Mouse (Mus musculus): ENCODE data around the gene Vmn1r200. TPM values are rescaled to one million over a fixed set of nuclear protein-coding genes. Genes with fewer than 3 reads are reported as not detected.
"Not testable (repeated sequence)": the region's sequence is repeated elsewhere in the genome, so short reads cannot be mapped to it uniquely, and the experiment has no call there.

The Vmn1r200 gene
- not detected in 2 replicates for polyA plus RNA-seq (2014; fragmentation: Nextera tagmentation; extraction: Ambion mirVana)

- no peak within 1 kb of the TSS for H3K4me2 ChIP-seq (replicated peaks; ENCODE audit: low read depth, low read length)
- no peak within 1 kb of the TSS for H3K9ac ChIP-seq (replicated peaks; ENCODE audit: low read depth, low read length)
- H3K27me3 ChIP-seq (ENCODE audit: control insufficient read depth, insufficient read depth, low read length): no peaks in the 10 kb centered on the region
- no peaks in the 10 kb centered on the region for H3K4me1 ChIP-seq (ENCODE audit: control insufficient read depth, insufficient read depth, low read length)
- no peaks in the 10 kb centered on the region for H3K36me3 ChIP-seq (ENCODE audit: control insufficient read depth, insufficient read depth, low read length)
- WGBS: 56% methylated on average over 3 of the region's 3 CpGs
- ATAC-seq (ENCODE audit: insufficient number of reproducible peaks, insufficient read depth, low FRiP score, low read depth): no peak
- H3K9me3 ChIP-seq (ENCODE audit: control insufficient read depth, low read depth, low read length): no peaks in the 10 kb centered on the region
- no peak within 1 kb of the TSS for H3K27ac ChIP-seq (ENCODE audit: low read length)
- H3K4me3 ChIP-seq (ENCODE audit: low read depth, low read length): no peak within 1 kb of the TSS
These were observed at the start of gene Vmn1r200 for GRCm38 (mm10) chr13:22390073-22390472. Vmn1r200 (plus strand) TSS chr13:22390373.

- WGBS: 32% methylated on average over 1 of the region's 1 CpGs
- Histone ChIP-seq H3K4me1 (ENCODE audit: control insufficient read depth, insufficient read depth, low read length) (no peaks in the 10 kb centered on the region), H3K4me2 (replicated peaks; ENCODE audit: low read depth, low read length) (no peak within 1 kb of the TSS)
These were observed 40.1 kb upstream of the Vmn1r200 start, which contains the start of gene Vmn1r198 for GRCm38 (mm10) chr13:22350064-22350463. Vmn1r198 (plus strand) TSS chr13:22350364.

DNA sequence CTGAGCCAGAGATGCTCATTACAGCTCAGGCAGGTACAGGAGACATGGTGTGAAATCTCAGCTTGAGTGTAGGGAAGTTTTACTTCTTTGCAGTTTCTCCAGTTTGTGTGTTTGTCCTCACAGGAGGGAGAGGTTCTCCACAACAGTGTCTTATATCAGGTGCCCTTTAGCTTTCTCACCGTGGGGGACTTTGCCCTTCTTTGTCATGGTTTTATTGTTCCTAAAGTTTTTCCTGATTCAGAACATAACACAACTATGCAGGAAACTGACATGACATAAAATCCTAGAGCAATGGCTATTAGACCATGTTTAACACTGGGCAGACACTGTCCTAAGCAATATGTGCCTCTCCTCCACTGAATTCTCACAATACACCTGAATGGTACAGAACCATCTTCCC, 39.4 kb upstream of the Vmn1r200 start:
- no peaks in the 10 kb centered on the region for H3K4me1 ChIP-seq (ENCODE audit: control insufficient read depth, insufficient read depth, low read length)
- H3K4me2 ChIP-seq (replicated peaks; ENCODE audit: low read depth, low read length): no peak overlapping the region
- H3K9ac ChIP-seq (replicated peaks; ENCODE audit: low read depth, low read length): no peak overlapping the region
- H3K27me3 ChIP-seq (ENCODE audit: control insufficient read depth, insufficient read depth, low read length): no peaks in the 10 kb centered on the region
- no peak for ATAC-seq (ENCODE audit: insufficient number of reproducible peaks, insufficient read depth, low FRiP score, low read depth)
- 61% methylated on average over 1 of the region's 1 CpGs for WGBS
- no peaks in the 10 kb centered on the region for H3K36me3 ChIP-seq (ENCODE audit: control insufficient read depth, insufficient read depth, low read length)
- no peak overlapping the region for H3K27ac ChIP-seq (ENCODE audit: low read length)
- H3K9me3 ChIP-seq (ENCODE audit: control insufficient read depth, low read depth, low read length): no peaks in the 10 kb centered on the region
- H3K4me3 ChIP-seq (ENCODE audit: low read depth, low read length): no peak overlapping the region

More at GRCm38 (mm10) chr13:22350064-22350463, 40.1 kb upstream of the Vmn1r200 start, which contains the start of gene Vmn1r198:
- Histone ChIP-seq H3K9ac (replicated peaks; ENCODE audit: low read depth, low read length) (no peak within 1 kb of the TSS), H3K9me3 (ENCODE audit: control insufficient read depth, low read depth, low read length) (no peaks in the 10 kb centered on the region), H3K4me3 (ENCODE audit: low read depth, low read length) (no peak within 1 kb of the TSS), H3K27me3 (ENCODE audit: control insufficient read depth, insufficient read depth, low read length) (no peaks in the 10 kb centered on the region), H3K36me3 (ENCODE audit: control insufficient read depth, insufficient read depth, low read length) (no peaks in the 10 kb centered on the region), H3K27ac (ENCODE audit: low read length) (no peak within 1 kb of the TSS)
- no peak for ATAC-seq (ENCODE audit: insufficient number of reproducible peaks, insufficient read depth, low FRiP score, low read depth)

GRCm38 (mm10) chr13:22379518-22379917, 10.7 kb upstream of the Vmn1r200 start, which contains the start of gene Vmn1r199:
Vmn1r199 (plus strand) TSS chr13:22379818.
- no peaks in the 10 kb centered on the region for H3K27me3 ChIP-seq (ENCODE audit: control insufficient read depth, insufficient read depth, low read length)
- ATAC-seq (ENCODE audit: insufficient number of reproducible peaks, insufficient read depth, low FRiP score, low read depth): no peak
- no peak within 1 kb of the TSS for H3K27ac ChIP-seq (ENCODE audit: low read length)
- no peak within 1 kb of the TSS for H3K4me3 ChIP-seq (ENCODE audit: low read depth, low read length)
- 0 out of 2 replicates have a peak, but pooled peaks cover 4% of the 10 kb centered on the region for H3K4me1 ChIP-seq (ENCODE audit: control insufficient read depth, insufficient read depth, low read length)
- H3K9ac ChIP-seq (replicated peaks; ENCODE audit: low read depth, low read length): no peak within 1 kb of the TSS
- no peaks in the 10 kb centered on the region for H3K9me3 ChIP-seq (ENCODE audit: control insufficient read depth, low read depth, low read length)
- no peaks in the 10 kb centered on the region for H3K36me3 ChIP-seq (ENCODE audit: control insufficient read depth, insufficient read depth, low read length)
- no peak within 1 kb of the TSS for H3K4me2 ChIP-seq (replicated peaks; ENCODE audit: low read depth, low read length)
- WGBS: 72% methylated on average over 2 of the region's 2 CpGs

GRCm38 (mm10) chr13:22381128-22381527, 9.0 kb upstream of the Vmn1r200 start:
- ATAC-seq (ENCODE audit: insufficient number of reproducible peaks, insufficient read depth, low FRiP score, low read depth): 0 out of 2 replicates have a peak, but pooled peaks have one; percentile 49
- 52% methylated on average over 3 of the region's 3 CpGs for WGBS
- H3K27ac ChIP-seq (ENCODE audit: low read length): peak overlapping the region; percentile 41; the same call in 1 of the 2 replicates
- H3K9me3 ChIP-seq (ENCODE audit: control insufficient read depth, low read depth, low read length); H3K36me3 ChIP-seq (ENCODE audit: control insufficient read depth, insufficient read depth, low read length); H3K9ac ChIP-seq (replicated peaks; ENCODE audit: low read depth, low read length); H3K4me2 ChIP-seq (replicated peaks; ENCODE audit: low read depth, low read length); H3K4me3 ChIP-seq (ENCODE audit: low read depth, low read length); H3K4me1 ChIP-seq (ENCODE audit: control insufficient read depth, insufficient read depth, low read length); H3K27me3 ChIP-seq (ENCODE audit: control insufficient read depth, insufficient read depth, low read length): not testable (repeated sequence)

DNA sequence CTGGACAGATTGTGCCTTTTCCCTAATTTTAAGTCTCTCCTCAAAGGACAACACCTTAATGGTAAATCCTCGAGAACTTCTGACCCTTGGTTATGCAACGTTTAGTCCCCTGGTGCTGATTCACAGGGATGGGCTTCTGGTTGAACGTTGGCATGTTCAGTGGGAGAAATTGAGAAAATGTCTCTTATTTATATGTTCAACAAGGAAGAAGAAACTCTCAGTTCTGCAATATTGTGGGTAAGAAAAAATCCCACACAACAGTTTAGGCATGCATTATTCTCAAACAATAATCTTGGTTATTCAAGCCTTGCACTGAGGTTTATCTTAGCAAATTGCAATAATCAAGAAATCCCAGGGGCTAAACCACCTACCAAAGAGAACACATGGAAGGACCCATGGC, 6.8 kb upstream of the Vmn1r200 start:
- no peaks in the 10 kb centered on the region for H3K36me3 ChIP-seq (ENCODE audit: control insufficient read depth, insufficient read depth, low read length)
- no peak overlapping the region for H3K4me2 ChIP-seq (replicated peaks; ENCODE audit: low read depth, low read length)
- H3K27me3 ChIP-seq (ENCODE audit: control insufficient read depth, insufficient read depth, low read length): no peaks in the 10 kb centered on the region
- H3K27ac ChIP-seq (ENCODE audit: low read length): no peak overlapping the region
- WGBS: 86% methylated on average over 3 of the region's 3 CpGs
- no peak overlapping the region for H3K4me3 ChIP-seq (ENCODE audit: low read depth, low read length)
- H3K9me3 ChIP-seq (ENCODE audit: control insufficient read depth, low read depth, low read length): no peaks in the 10 kb centered on the region
- H3K9ac ChIP-seq (replicated peaks; ENCODE audit: low read depth, low read length): no peak overlapping the region
- 0 out of 2 replicates have a peak, but pooled peaks cover 4% of the 10 kb centered on the region for H3K4me1 ChIP-seq (ENCODE audit: control insufficient read depth, insufficient read depth, low read length)
- no peak for ATAC-seq (ENCODE audit: insufficient number of reproducible peaks, insufficient read depth, low FRiP score, low read depth)

DNA sequence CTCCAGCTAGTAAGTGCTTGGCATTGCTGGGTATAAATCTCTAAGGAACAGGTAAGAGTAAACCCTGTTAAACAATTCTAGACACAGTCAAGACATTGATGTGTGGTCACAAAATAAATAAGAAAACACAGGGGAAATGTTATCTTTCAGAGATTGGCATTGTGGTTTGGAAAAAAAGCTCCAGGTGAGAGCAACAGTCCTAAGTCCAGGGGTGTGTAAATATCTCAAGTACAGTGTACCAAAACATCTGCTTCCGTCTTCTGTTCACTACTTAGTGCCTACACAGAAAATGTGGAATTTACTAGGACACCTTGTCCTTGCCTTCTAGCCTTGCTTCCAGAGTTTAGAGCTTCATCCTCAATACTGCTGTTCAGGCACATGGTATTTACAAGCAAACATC, 3.1 kb upstream of the Vmn1r200 start:
- H3K4me2 ChIP-seq (replicated peaks; ENCODE audit: low read depth, low read length): no peak overlapping the region
- H3K9me3 ChIP-seq (ENCODE audit: control insufficient read depth, low read depth, low read length): no peaks in the 10 kb centered on the region
- ATAC-seq (ENCODE audit: insufficient number of reproducible peaks, insufficient read depth, low FRiP score, low read depth): no peak
- no peaks in the 10 kb centered on the region for H3K4me1 ChIP-seq (ENCODE audit: control insufficient read depth, insufficient read depth, low read length)
- no peak overlapping the region for H3K4me3 ChIP-seq (ENCODE audit: low read depth, low read length)
- H3K36me3 ChIP-seq (ENCODE audit: control insufficient read depth, insufficient read depth, low read length): no peaks in the 10 kb centered on the region
- no peak overlapping the region for H3K9ac ChIP-seq (replicated peaks; ENCODE audit: low read depth, low read length)
- no peak overlapping the region for H3K27ac ChIP-seq (ENCODE audit: low read length)
- whole genome bisulfite sequencing: 67% methylated on average over 1 of the region's 1 CpGs
- H3K27me3 ChIP-seq (ENCODE audit: control insufficient read depth, insufficient read depth, low read length): no peaks in the 10 kb centered on the region

- Histone ChIP-seq H3K4me2 (replicated peaks; ENCODE audit: low read depth, low read length) (no peak overlapping the region), H3K4me1 (ENCODE audit: control insufficient read depth, insufficient read depth, low read length) (no peaks in the 10 kb centered on the region), H3K27me3 (ENCODE audit: control insufficient read depth, insufficient read depth, low read length) (no peaks in the 10 kb centered on the region), H3K4me3 (ENCODE audit: low read depth, low read length) (no peak overlapping the region), H3K9me3 (ENCODE audit: control insufficient read depth, low read depth, low read length) (peaks cover 5% of the 10 kb centered on the region; the same call in 1 of the 2 replicates), H3K36me3 (ENCODE audit: control insufficient read depth, insufficient read depth, low read length) (no peaks in the 10 kb centered on the region), H3K9ac (replicated peaks; ENCODE audit: low read depth, low read length) (no peak overlapping the region), H3K27ac (ENCODE audit: low read length) (no peak overlapping the region)
- ATAC-seq (ENCODE audit: insufficient number of reproducible peaks, insufficient read depth, low FRiP score, low read depth): no peak
- 73% methylated on average over 1 of the region's 1 CpGs for WGBS
These were observed 12.8 kb downstream of the Vmn1r200 start for GRCm38 (mm10) chr13:22402978-22403377.

All from stomach, embryonic 14.5 days (tissue).